Mouse (Mus musculus) heart, embryonic 14.5 days (tissue): ENCODE data around the gene Prr30. TPM values are rescaled to one million over a fixed set of nuclear protein-coding genes. Genes with fewer than 3 reads are reported as not detected.
"Not testable (repeated sequence)": the region's sequence is repeated elsewhere in the genome, so short reads cannot be mapped to it uniquely, and the experiment has no call there.

ENCODE experiments used
- ATAC-seq: fragments of 200-750 bp; cut with Nextera tagmentation; 2 replicates; pipeline ENCODE4 v1.8.0; 2017; ENCODE audit warnings: low read depth, moderate TSS enrichment; ENCODE audit not compliant: insufficient number of reproducible peaks, insufficient read depth, low FRiP score
- H3K27ac ChIP-seq, 2 experiments: fragments of 200-500 bp in 1 of 2; fragments of 300-500 bp in 1 of 2; sonication (generic) in 1 of 2; replicated peaks in 1 of 2; 2 replicates each; pipeline ENCODE4 v1.5.1; 2012 to 2014; ENCODE audit warnings: low read depth in 2 of 2, low read length in 2 of 2, control low read depth in 1 of 2, mild to moderate bottlenecking in 1 of 2, mixed read lengths in 1 of 2; ENCODE audit not compliant: control insufficient read depth in 1 of 2, insufficient read depth in 1 of 2
- H3K27me3 ChIP-seq: fragments of 300-500 bp; sonication (generic); 2 replicates; pipeline ENCODE4 v1.6.1; 2014; ENCODE audit warnings: mild to moderate bottlenecking, low read length, control low read depth; ENCODE audit not compliant: control insufficient read depth, insufficient read depth
- H3K36me3 ChIP-seq: fragments of 300-500 bp; sonication (generic); 2 replicates; pipeline ENCODE4 v1.6.1; 2014; ENCODE audit warnings: mild to moderate bottlenecking, control low read depth, low read length, mixed read lengths; ENCODE audit not compliant: control insufficient read depth, insufficient read depth
- H3K4me1 ChIP-seq, 2 experiments: fragments of 200-500 bp in 1 of 2; fragments of 300-500 bp in 1 of 2; sonication (generic) in 1 of 2; 2 replicates each; pipeline ENCODE4 v1.6.1; 2012 to 2014; ENCODE audit warnings: low read length in 2 of 2, control low read depth in 1 of 2, mixed read lengths in 1 of 2; ENCODE audit not compliant: control insufficient read depth in 2 of 2, insufficient read depth in 2 of 2
- H3K4me2 ChIP-seq: fragments of 300-500 bp; sonication (generic); 2 replicates; pipeline ENCODE4 v1.6.1; 2014; ENCODE audit warnings: mild to moderate bottlenecking, low read length
- H3K4me3 ChIP-seq, 2 experiments: fragments of 200-500 bp in 1 of 2; fragments of 300-500 bp in 1 of 2; sonication (generic) in 1 of 2; 2 replicates each; pipeline ENCODE4 v1.5.1; 2012 to 2014; ENCODE audit warnings: low read length in 2 of 2, mild to moderate bottlenecking in 2 of 2, control low read depth in 1 of 2, low read depth in 1 of 2, moderate library complexity in 1 of 2; ENCODE audit not compliant: control insufficient read depth in 1 of 2, insufficient read depth in 1 of 2
- H3K9ac ChIP-seq: fragments of 300-500 bp; sonication (generic); 2 replicates; pipeline ENCODE4 v1.6.1; 2014; ENCODE audit warnings: mild to moderate bottlenecking, low read length
- H3K9me3 ChIP-seq: fragments of 300-500 bp; sonication (generic); 2 replicates; pipeline ENCODE4 v1.6.1; 2016; ENCODE audit warnings: low read length, control low read depth; ENCODE audit not compliant: control insufficient read depth
- WGBS: fragments of 180-500 bp; shearing (Covaris S2); extraction: QIAGEN DNeasy Blood & Tissue Kit; methylation state at CpG from one replicate; pipeline ENCODE4 v1.1.7; 2014; 5-methylcytosine and 5-hydroxymethylcytosine counted together
- polyA plus RNA-seq: library from polyadenylated mRNA; unstranded; fragments of >200 nt; fragmentation: Nextera tagmentation; extraction: Ambion mirVana; gene quantifications from 2 replicates; pipeline ENCODE4 v1.2.1, GENCODE M21; 2014

Gene Prr30
- not detected in 2 replicates for polyA plus RNA-seq

DNA sequence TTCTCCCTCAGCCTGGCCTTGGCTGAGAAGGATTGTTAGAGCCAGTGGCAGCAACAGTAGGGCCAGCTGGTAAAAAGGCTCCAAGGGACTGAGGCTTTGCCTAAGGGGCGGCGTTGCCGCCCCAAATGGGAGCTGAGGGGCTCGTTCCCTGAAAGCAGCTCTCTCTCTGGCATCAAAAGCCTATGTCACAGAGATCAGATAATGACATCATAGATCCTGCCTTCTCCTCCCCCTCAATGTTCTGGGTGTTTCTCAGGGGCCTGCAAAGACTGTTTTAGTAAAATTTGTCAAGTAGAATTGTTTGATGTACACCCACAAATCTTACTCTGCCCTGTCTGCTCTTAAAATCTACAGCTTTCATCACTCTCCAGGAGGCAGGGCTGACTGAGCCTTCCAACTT is at the start of gene Prr30:
TSS of gene Prr30 (minus strand) at position 101 of the 400 bp plus-strand sequence.
- Histone ChIP-seq H3K4me1 (no peaks in the 10 kb centered on the region), H3K27ac (no peak within 1 kb of the TSS), H3K27me3 (no peaks in the 10 kb centered on the region), H3K9ac (no peak within 1 kb of the TSS), H3K4me3 (no peak within 1 kb of the TSS), H3K4me2 (no peak within 1 kb of the TSS), H3K36me3 (no peaks in the 10 kb centered on the region), H3K9me3 (no peaks in the 10 kb centered on the region)
- WGBS: 63% methylated on average over 4 of the region's 4 CpGs
- no peak for ATAC-seq

DNA sequence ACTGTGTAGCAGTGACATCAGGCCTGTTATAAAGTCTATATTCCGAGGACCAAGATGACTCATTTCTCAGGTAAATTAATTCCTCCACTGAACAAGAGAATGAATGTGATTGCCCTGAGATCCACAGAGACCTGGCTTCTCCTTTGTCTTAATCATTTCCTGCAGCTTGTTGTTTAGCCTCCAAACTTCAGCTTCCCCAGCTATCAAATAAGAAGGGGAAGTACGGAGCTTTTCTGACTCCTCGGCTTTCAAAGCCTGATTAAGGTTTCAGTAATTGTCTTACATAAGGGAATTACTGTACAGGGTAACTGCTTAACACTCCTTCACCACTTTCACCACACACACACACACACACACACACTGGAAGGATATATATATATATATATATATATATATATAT is 46.7 kb upstream of the Prr30 start:
- Histone ChIP-seq H3K4me2 (no peak overlapping the region), H3K27ac (no peak overlapping the region), H3K27me3 (no peaks in the 10 kb centered on the region), H3K36me3 (no peaks in the 10 kb centered on the region), H3K4me1 (no peaks in the 10 kb centered on the region), H3K9ac (no peak overlapping the region), H3K4me3 (no peak overlapping the region), H3K9me3 (no peaks in the 10 kb centered on the region)
- ATAC-seq: no peak
- 66% methylated on average over 3 of the region's 3 CpGs for WGBS

- Histone ChIP-seq H3K9me3 (0 out of 2 replicates have a peak, but pooled peaks cover 1% of the 10 kb centered on the region), H3K4me1 (no peaks in the 10 kb centered on the region), H3K4me3 (no peak overlapping the region), H3K27ac (no peak overlapping the region), H3K27me3 (no peaks in the 10 kb centered on the region), H3K9ac (no peak overlapping the region), H3K4me2 (no peak overlapping the region), H3K36me3 (no peaks in the 10 kb centered on the region)
- no peak for ATAC-seq
- 53% methylated on average over 7 of the region's 7 CpGs for WGBS
Measured at GRCm38 (mm10) chr14:101245706-101246105, 45.6 kb upstream of the Prr30 start.

GRCm38 (mm10) chr14:101244441-101244840 is 44.3 kb upstream of the Prr30 start:
- not testable (repeated sequence) for H3K9me3 ChIP-seq, ATAC-seq, H3K9ac ChIP-seq, H3K4me2 ChIP-seq, H3K36me3 ChIP-seq, H3K27me3 ChIP-seq, H3K4me1 ChIP-seq, H3K27ac ChIP-seq, H3K4me3 ChIP-seq
- WGBS: 42% methylated on average over 3 of the region's 3 CpGs

- no peak overlapping the region for H3K9ac ChIP-seq
Measured at GRCm38 (mm10) chr14:101237965-101238364, 37.8 kb upstream of the Prr30 start.

DNA sequence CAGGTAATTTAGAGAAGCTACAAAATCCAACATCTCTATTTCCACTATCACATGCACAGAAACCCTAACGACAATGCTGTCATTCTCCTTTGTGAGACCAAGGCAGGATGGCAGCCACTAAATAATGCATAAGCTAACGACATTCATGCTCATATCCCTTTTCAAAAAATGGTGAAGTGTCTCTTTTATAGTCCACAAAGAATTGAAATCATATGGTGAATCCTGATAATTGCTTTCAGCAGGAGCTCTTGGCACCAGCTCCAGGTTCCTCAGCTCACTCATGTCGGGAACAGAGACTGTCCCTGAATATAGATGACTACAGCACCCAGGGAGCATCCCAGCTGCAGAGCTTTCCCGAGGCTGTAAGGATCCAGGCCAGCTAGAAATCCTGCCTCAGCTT is 28.9 kb upstream of the Prr30 start:
- WGBS: 61% methylated on average over 4 of the region's 4 CpGs
- Histone ChIP-seq H3K27me3 (no peaks in the 10 kb centered on the region), H3K36me3 (no peaks in the 10 kb centered on the region), H3K4me1 (no peaks in the 10 kb centered on the region), H3K27ac (no peak overlapping the region), H3K4me2 (no peak overlapping the region), H3K4me3 (no peak overlapping the region), H3K9me3 (no peaks in the 10 kb centered on the region), H3K9ac (no peak overlapping the region)
- no peak for ATAC-seq

More at GRCm38 (mm10) chr14:101237965-101238364, 37.8 kb upstream of the Prr30 start:
- Histone ChIP-seq H3K4me3 (no peak overlapping the region), H3K9me3 (peaks cover 7% of the 10 kb centered on the region; the same call in 1 of the 2 replicates), H3K36me3 (no peaks in the 10 kb centered on the region), H3K4me1 (no peaks in the 10 kb centered on the region), H3K27ac (no peak overlapping the region), H3K27me3 (no peaks in the 10 kb centered on the region), H3K4me2 (no peak overlapping the region)
- WGBS: 89% methylated on average over 1 of the region's 1 CpGs
- no peak for ATAC-seq

DNA sequence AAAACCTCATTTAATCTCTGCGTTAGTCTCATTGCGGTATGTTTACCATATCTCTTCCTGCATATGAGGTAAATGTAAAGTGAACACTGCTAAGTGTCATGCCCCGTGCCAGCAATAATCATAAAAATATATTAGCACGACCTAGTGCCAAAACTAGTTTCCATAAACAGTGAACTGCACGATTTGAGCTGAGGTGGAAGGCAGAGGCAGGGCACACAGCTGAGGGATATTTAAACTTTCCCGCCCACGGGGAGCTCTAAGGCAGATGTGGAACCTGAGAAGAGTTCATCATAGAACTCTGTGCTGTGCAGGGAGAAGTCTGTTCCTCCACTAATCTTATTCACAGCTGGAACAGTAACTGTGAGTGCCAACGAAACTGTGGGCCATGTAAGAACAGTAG is 22.2 kb upstream of the Prr30 start:
- Histone ChIP-seq H3K9ac (no peak overlapping the region), H3K4me3 (no peak overlapping the region), H3K9me3 (no peaks in the 10 kb centered on the region), H3K4me2 (no peak overlapping the region), H3K27me3 (no peaks in the 10 kb centered on the region), H3K27ac (no peak overlapping the region), H3K36me3 (no peaks in the 10 kb centered on the region), H3K4me1 (no peaks in the 10 kb centered on the region)
- WGBS: 81% methylated on average over 8 of the region's 8 CpGs
- ATAC-seq: no peak

- no peaks in the 10 kb centered on the region for H3K27me3 ChIP-seq
- H3K36me3 ChIP-seq: no peaks in the 10 kb centered on the region
- no peak overlapping the region for H3K9ac ChIP-seq
- WGBS: 53% methylated on average over 4 of the region's 4 CpGs
- H3K9me3 ChIP-seq: no peaks in the 10 kb centered on the region
- no peak for ATAC-seq
- H3K4me3 ChIP-seq: no peak overlapping the region
- no peaks in the 10 kb centered on the region for H3K4me1 ChIP-seq
- no peak overlapping the region for H3K4me2 ChIP-seq
- no peak overlapping the region for H3K27ac ChIP-seq
Measured at GRCm38 (mm10) chr14:101172258-101172657, 27.9 kb downstream of the Prr30 start.
